Mouse (Mus musculus): ENCODE measurements around the gene Zfp239. TPM values are rescaled to one million over a fixed set of nuclear protein-coding genes. Genes with fewer than 3 reads are reported as not detected.
A peak's percentile ranks its signal among the peaks of the same experiment; 100 is the strongest.

Zfp239 gene
- polyA plus RNA-seq (2014; fragmentation: Nextera tagmentation; extraction: Ambion mirVana): 11.8 and 13.3 TPM in 2 replicates

DNA sequence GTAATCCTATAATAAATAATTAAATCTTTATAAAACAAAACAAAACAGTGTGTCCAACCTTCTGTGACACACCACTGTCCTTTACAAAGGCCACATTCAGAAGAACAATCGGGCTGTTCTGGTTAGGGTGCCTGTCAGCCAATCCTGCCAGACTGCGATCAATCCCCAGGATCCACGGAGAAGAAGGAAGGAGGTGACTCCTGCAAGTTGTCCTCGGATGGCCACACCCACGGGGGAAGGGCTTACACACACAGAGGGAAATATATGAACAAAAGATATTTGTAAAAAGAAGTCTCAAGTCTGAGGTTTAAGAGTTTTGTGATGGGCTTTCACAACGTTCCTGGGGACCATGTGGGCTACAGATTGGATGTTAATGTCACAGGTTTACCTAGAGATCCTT, at the start of gene Zfp239:
Zfp239 (plus strand) TSS at position 253 of the 400 bp plus-strand sequence.
- Histone ChIP-seq H3K4me1 (replicated peaks; ENCODE audit: control insufficient read depth, insufficient read depth, low read length) (no peaks in the 10 kb centered on the region), H3K27me3 (ENCODE audit: control insufficient read depth, insufficient read depth, low read length) (no peaks in the 10 kb centered on the region), H3K36me3 (ENCODE audit: control insufficient read depth, insufficient read depth, low read length) (no peaks in the 10 kb centered on the region), H3K9ac (ENCODE audit: low read depth, low read length) (peak within 1 kb of the TSS; percentile 68), H3K9me3 (ENCODE audit: control insufficient read depth, low read length) (no peaks in the 10 kb centered on the region), H3K4me3 (ENCODE audit: low read depth, low read length) (peak within 1 kb of the TSS; percentile 60), H3K27ac (ENCODE audit: low read depth, low read length) (no peak within 1 kb of the TSS), H3K4me2 (replicated peaks; ENCODE audit: low read depth, low read length) (peak within 1 kb of the TSS; percentile 79)
- no peak for DNase-seq (ENCODE audit: low spot score)
- ATAC-seq (ENCODE audit: low FRiP score): no peak
- WGBS: 69% methylated on average over 6 of the region's 6 CpGs

GRCm38 (mm10) chr6:117814681-117815080, 47.2 kb upstream of the Zfp239 start:
- DNase-seq (ENCODE audit: low spot score) (no peak), ATAC-seq (ENCODE audit: low FRiP score) (no peak)
- Histone ChIP-seq H3K27me3 (ENCODE audit: control insufficient read depth, insufficient read depth, low read length) (no peaks in the 10 kb centered on the region), H3K4me3 (ENCODE audit: low read depth, low read length) (no peak overlapping the region), H3K9ac (ENCODE audit: low read depth, low read length) (no peak overlapping the region), H3K9me3 (ENCODE audit: control insufficient read depth, low read length) (no peaks in the 10 kb centered on the region), H3K27ac (ENCODE audit: low read depth, low read length) (no peak overlapping the region), H3K4me1 (replicated peaks; ENCODE audit: control insufficient read depth, insufficient read depth, low read length) (no peaks in the 10 kb centered on the region), H3K36me3 (ENCODE audit: control insufficient read depth, insufficient read depth, low read length) (no peaks in the 10 kb centered on the region), H3K4me2 (replicated peaks; ENCODE audit: low read depth, low read length) (no peak overlapping the region)

- H3K4me1 ChIP-seq (replicated peaks; ENCODE audit: control insufficient read depth, insufficient read depth, low read length): no peaks in the 10 kb centered on the region
- H3K9me3 ChIP-seq (ENCODE audit: control insufficient read depth, low read length): no peaks in the 10 kb centered on the region
- H3K27me3 ChIP-seq (ENCODE audit: control insufficient read depth, insufficient read depth, low read length): no peaks in the 10 kb centered on the region
- H3K27ac ChIP-seq (ENCODE audit: low read depth, low read length): no peak overlapping the region
- ATAC-seq (ENCODE audit: low FRiP score) (no peak), DNase-seq (ENCODE audit: low spot score) (no peak)
- H3K4me2 ChIP-seq (replicated peaks; ENCODE audit: low read depth, low read length): no peak overlapping the region
- no peak overlapping the region for H3K9ac ChIP-seq (ENCODE audit: low read depth, low read length)
- H3K36me3 ChIP-seq (ENCODE audit: control insufficient read depth, insufficient read depth, low read length): no peaks in the 10 kb centered on the region
- 82% methylated on average over 4 of the region's 5 CpGs for WGBS
- no peak overlapping the region for H3K4me3 ChIP-seq (ENCODE audit: low read depth, low read length)
Measured at GRCm38 (mm10) chr6:117817108-117817541, 44.8 kb upstream of the Zfp239 start.

DNA sequence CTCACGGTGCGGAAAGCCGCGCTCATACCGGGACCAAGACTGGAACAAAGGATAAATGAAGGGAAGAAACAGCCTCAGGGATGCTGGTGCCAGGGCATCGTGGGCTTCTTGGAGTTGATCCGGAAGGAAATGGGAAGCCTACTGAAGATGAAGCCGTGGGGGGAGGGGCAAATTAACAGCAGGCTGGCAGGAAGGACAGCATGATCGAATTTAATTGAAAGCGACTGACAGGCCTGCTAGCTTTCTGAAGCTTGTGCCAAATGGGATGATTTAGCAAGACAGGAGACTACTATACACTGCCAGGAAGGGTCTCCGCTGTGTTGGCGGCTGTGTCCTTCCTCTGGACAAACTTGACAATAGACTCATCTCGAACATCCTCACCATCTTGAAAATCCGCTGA, 41.6 kb upstream of the Zfp239 start:
- no peak overlapping the region for H3K4me3 ChIP-seq (ENCODE audit: low read depth, low read length)
- WGBS: 88% methylated on average over 14 of the region's 14 CpGs
- H3K27me3 ChIP-seq (ENCODE audit: control insufficient read depth, insufficient read depth, low read length): no peaks in the 10 kb centered on the region
- no peaks in the 10 kb centered on the region for H3K4me1 ChIP-seq (replicated peaks; ENCODE audit: control insufficient read depth, insufficient read depth, low read length)
- DNase-seq (ENCODE audit: low spot score) (no peak), ATAC-seq (ENCODE audit: low FRiP score) (no peak)
- H3K9ac ChIP-seq (ENCODE audit: low read depth, low read length): no peak overlapping the region
- no peaks in the 10 kb centered on the region for H3K9me3 ChIP-seq (ENCODE audit: control insufficient read depth, low read length)
- H3K27ac ChIP-seq (ENCODE audit: low read depth, low read length): no peak overlapping the region
- no peak overlapping the region for H3K4me2 ChIP-seq (replicated peaks; ENCODE audit: low read depth, low read length)
- no peaks in the 10 kb centered on the region for H3K36me3 ChIP-seq (ENCODE audit: control insufficient read depth, insufficient read depth, low read length)

DNA sequence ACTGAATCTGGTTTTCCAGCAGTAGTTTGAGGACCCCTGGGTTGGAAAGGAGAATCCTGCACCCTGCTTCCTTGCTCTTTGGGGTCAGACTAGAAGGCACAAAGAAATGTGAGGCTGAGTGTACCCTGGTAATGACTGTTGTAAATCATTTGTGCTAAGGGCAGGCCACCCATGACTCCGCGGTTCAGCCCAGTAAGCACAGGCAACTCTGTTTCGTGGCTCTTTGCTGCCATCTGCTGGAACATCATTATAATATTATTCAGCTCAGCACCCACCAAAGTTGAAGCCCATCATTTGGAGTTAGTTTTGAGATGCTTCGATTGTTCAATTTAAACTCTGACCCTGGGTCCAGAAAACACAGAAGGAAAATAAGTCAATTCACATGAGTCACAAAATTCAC, 36.5 kb upstream of the Zfp239 start:
- no peak overlapping the region for H3K4me3 ChIP-seq (ENCODE audit: low read depth, low read length)
- H3K4me2 ChIP-seq (replicated peaks; ENCODE audit: low read depth, low read length): no peak overlapping the region
- WGBS: 12% methylated on average over 4 of the region's 4 CpGs
- no peak overlapping the region for H3K9ac ChIP-seq (ENCODE audit: low read depth, low read length)
- no peaks in the 10 kb centered on the region for H3K4me1 ChIP-seq (replicated peaks; ENCODE audit: control insufficient read depth, insufficient read depth, low read length)
- no peaks in the 10 kb centered on the region for H3K36me3 ChIP-seq (ENCODE audit: control insufficient read depth, insufficient read depth, low read length)
- DNase-seq (ENCODE audit: low spot score) (peak; percentile 86), ATAC-seq (ENCODE audit: low FRiP score) (peak; percentile 71; the same call in 1 of the 2 replicates)
- no peak overlapping the region for H3K27ac ChIP-seq (ENCODE audit: low read depth, low read length)
- H3K27me3 ChIP-seq (ENCODE audit: control insufficient read depth, insufficient read depth, low read length): no peaks in the 10 kb centered on the region
- H3K9me3 ChIP-seq (ENCODE audit: control insufficient read depth, low read length): no peaks in the 10 kb centered on the region

GRCm38 (mm10) chr6:117828273-117828672, 33.6 kb upstream of the Zfp239 start:
- DNase-seq (ENCODE audit: low spot score) (peak; percentile 87), ATAC-seq (ENCODE audit: low FRiP score) (no peak)
- no peak overlapping the region for H3K9ac ChIP-seq (ENCODE audit: low read depth, low read length)
- WGBS: 22% methylated on average over 9 of the region's 9 CpGs
- no peaks in the 10 kb centered on the region for H3K4me1 ChIP-seq (replicated peaks; ENCODE audit: control insufficient read depth, insufficient read depth, low read length)
- no peaks in the 10 kb centered on the region for H3K27me3 ChIP-seq (ENCODE audit: control insufficient read depth, insufficient read depth, low read length)
- no peak overlapping the region for H3K4me3 ChIP-seq (ENCODE audit: low read depth, low read length)
- H3K36me3 ChIP-seq (ENCODE audit: control insufficient read depth, insufficient read depth, low read length): no peaks in the 10 kb centered on the region
- H3K4me2 ChIP-seq (replicated peaks; ENCODE audit: low read depth, low read length): no peak overlapping the region
- H3K9me3 ChIP-seq (ENCODE audit: control insufficient read depth, low read length): no peaks in the 10 kb centered on the region
- no peak overlapping the region for H3K27ac ChIP-seq (ENCODE audit: low read depth, low read length)

DNA sequence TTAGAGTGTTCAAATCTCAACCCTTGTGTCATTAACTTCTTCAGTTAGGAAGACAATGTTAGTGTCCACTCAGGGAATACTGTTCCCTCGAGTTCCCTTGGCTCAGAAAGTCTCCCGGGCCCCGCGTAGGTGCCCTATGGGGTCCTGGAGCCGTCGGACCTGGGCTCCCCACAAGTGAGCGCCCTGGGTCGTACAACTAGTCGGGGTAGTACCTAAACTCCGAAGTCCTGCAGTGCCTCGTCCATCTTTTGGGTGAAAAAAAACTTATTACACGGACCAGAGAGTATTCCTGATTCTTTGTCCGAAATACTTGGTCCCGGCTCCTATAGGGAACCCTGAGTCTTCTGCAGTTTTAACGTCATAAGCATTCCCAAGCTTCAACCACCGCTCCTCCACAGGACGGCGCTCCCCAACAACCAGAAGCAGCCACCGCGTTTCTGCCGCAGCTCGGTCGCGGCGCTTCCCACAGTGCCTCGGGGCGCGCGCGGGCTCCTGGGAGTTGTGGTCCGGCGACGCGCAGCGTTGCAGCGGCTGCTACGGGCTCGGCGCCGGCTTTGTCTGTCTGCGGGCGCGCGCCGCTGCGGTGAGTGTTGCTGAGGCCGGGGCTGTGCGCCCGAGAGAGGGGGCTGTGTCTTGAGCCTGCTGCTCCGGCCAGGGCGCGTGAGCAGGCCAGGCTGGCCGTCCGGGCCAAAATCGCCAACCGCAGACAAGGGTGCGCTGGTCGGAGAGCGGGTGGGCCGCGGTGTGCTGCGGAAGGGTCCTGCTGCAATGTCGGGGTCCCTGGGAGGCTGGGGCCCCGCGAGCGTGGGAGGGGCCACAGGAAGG, 21.0 kb upstream of the Zfp239 start, which contains the start of gene Zfp637:
Zfp637 (plus strand) TSS at position 495 of the 825 bp plus-strand sequence.
- ATAC-seq (ENCODE audit: low FRiP score) (peak; percentile 96), DNase-seq (ENCODE audit: low spot score) (peak; percentile 98)
- peak within 1 kb of the TSS; percentile 60 for H3K4me2 ChIP-seq (replicated peaks; ENCODE audit: low read depth, low read length)
- H3K9me3 ChIP-seq (ENCODE audit: control insufficient read depth, low read length): no peaks in the 10 kb centered on the region
- H3K27me3 ChIP-seq (ENCODE audit: control insufficient read depth, insufficient read depth, low read length): no peaks in the 10 kb centered on the region
- peak within 1 kb of the TSS; percentile 100 for H3K9ac ChIP-seq (ENCODE audit: low read depth, low read length)
- H3K4me1 ChIP-seq (replicated peaks; ENCODE audit: control insufficient read depth, insufficient read depth, low read length): no peaks in the 10 kb centered on the region
- peaks cover 10% of the 10 kb centered on the region; the same call in 1 of the 2 replicates for H3K36me3 ChIP-seq (ENCODE audit: control insufficient read depth, insufficient read depth, low read length)
- H3K4me3 ChIP-seq (ENCODE audit: low read depth, low read length): peak within 1 kb of the TSS; percentile 82
- under 1% methylated on average over 66 of the region's 66 CpGs for WGBS
- H3K27ac ChIP-seq (ENCODE audit: low read depth, low read length): peak within 1 kb of the TSS; percentile 94

- DNase-seq (ENCODE audit: low spot score): no peak
- 21% methylated on average over 12 of the region's 12 CpGs for WGBS
Measured at GRCm38 (mm10) chr6:117841511-117841955, 20.4 kb upstream of the Zfp239 start.

DNA sequence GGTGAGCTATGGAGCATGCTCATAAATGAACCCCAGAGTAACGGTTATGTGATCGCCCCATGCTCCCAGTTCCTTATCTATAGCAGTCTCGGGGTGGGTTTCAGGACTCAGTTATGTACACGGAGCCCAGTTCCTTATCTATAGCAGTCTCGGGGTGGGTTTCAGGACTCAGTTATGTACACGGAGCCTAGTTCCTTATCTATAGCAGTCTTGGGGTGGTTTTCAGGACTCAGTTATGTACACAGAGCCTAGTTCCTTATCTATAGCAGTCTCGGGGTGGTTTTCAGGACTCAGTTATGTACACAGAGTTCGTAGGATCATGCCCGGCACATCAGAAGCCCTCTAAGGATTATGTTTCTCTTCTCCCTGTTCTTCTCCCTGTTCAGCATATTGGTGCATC, 17.3 kb upstream of the Zfp239 start:
- Histone ChIP-seq H3K27me3 (ENCODE audit: control insufficient read depth, insufficient read depth, low read length) (no peaks in the 10 kb centered on the region), H3K4me1 (replicated peaks; ENCODE audit: control insufficient read depth, insufficient read depth, low read length) (no peaks in the 10 kb centered on the region), H3K36me3 (ENCODE audit: control insufficient read depth, insufficient read depth, low read length) (peaks cover 12% of the 10 kb centered on the region; the same call in 1 of the 2 replicates), H3K9ac (ENCODE audit: low read depth, low read length) (no peak overlapping the region), H3K27ac (ENCODE audit: low read depth, low read length) (no peak overlapping the region), H3K9me3 (ENCODE audit: control insufficient read depth, low read length) (no peaks in the 10 kb centered on the region), H3K4me3 (ENCODE audit: low read depth, low read length) (no peak overlapping the region), H3K4me2 (replicated peaks; ENCODE audit: low read depth, low read length) (no peak overlapping the region)
- DNase-seq (ENCODE audit: low spot score) (no peak), ATAC-seq (ENCODE audit: low FRiP score) (no peak)
- WGBS: 93% methylated on average over 9 of the region's 9 CpGs

More at GRCm38 (mm10) chr6:117841511-117841955, 20.4 kb upstream of the Zfp239 start:
- ATAC-seq (ENCODE audit: low FRiP score): no peak
- H3K27me3 ChIP-seq (ENCODE audit: control insufficient read depth, insufficient read depth, low read length): no peaks in the 10 kb centered on the region
- peak overlapping the region; percentile 82 for H3K4me3 ChIP-seq (ENCODE audit: low read depth, low read length)
- peak overlapping the region; percentile 60 for H3K4me2 ChIP-seq (replicated peaks; ENCODE audit: low read depth, low read length)
- H3K36me3 ChIP-seq (ENCODE audit: control insufficient read depth, insufficient read depth, low read length): peaks cover 10% of the 10 kb centered on the region; the same call in 1 of the 2 replicates
- peak overlapping the region; percentile 100 for H3K9ac ChIP-seq (ENCODE audit: low read depth, low read length)
- H3K9me3 ChIP-seq (ENCODE audit: control insufficient read depth, low read length): no peaks in the 10 kb centered on the region
- peak overlapping the region; percentile 94 for H3K27ac ChIP-seq (ENCODE audit: low read depth, low read length)
- no peaks in the 10 kb centered on the region for H3K4me1 ChIP-seq (replicated peaks; ENCODE audit: control insufficient read depth, insufficient read depth, low read length)
